Mouse (Mus musculus) adrenal gland, adult 8-10 months (tissue): Measurements from ENCODE around the gene Lyplal1. TPM values are rescaled to one million over a fixed set of nuclear protein-coding genes. Genes with fewer than 3 reads are reported as not detected.
A peak's percentile ranks its signal among the peaks of the same experiment; 100 is the strongest.

Source experiments
- DNase-seq: peaks from one replicate; pipeline ENCODE4 v3.0.0; 2022
- total RNA-seq, 4 experiments: library from RNA; stranded (reverse); gene quantifications; 2 replicates each; pipeline ENCODE4 v1.2.4; 2022

The Lyplal1 gene
- total RNA-seq, result 10 to 100 TPM; 15.3 to 26.3 (median 20.2) TPM

DNA sequence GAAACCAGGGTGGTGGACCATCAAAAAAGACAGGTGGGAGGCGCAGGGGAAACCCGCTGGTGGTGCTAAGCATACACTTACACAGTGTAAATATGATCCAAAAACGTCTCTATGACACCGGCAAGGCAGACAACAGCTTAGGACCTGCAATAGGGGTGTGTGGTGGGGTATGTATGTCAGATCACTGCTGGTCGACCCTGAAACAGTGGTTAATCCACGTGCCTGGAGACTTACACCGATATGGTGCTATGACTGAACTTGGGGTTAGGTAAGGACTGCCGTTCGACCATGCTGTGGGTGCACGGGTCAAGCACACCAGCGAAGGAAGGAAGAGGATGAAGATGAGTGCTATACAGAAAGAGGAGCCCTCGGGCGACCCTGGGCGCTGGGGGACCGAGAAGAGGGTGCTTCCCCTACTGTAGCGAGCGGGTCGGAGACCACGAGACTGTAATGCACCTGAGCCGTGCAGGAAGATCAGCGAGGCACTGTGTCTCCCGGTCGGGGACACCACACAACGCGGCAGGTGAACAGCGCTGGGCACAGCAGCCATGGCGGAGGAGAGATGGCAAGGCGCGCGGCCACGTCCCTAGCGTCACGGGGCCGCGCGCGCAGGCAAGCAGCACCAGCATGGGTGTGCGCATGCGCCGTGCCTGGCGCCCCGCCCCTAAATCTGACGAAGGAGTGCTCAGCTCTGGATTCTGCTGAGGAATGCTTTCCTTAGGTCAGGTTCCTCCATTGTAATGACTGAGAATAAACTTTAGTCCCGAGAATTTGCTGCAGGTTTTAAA is at the start of gene Lyplal1:
Lyplal1 (minus strand) TSS at position 610 of the 788 bp plus-strand sequence.
- DNase-seq, result peak; percentile 90

DNA sequence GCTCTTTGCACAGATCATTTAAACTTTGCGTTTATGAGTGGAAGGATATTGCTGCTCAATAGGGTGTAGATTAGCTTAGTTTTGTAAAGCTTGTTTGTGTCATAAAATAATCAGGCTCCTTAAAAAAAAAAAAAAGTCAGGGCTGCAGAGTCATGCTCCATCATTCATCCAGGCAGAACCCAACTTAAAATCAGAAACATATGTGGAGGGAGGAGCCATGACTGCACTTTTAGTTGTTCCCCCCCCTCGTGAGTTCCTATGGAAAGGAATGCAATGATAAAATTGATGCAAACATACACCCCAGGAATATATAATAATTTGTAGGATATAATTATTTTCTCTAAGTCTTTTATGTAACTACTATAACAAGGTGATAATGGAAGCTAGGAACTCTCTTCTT is 46.5 kb upstream of the Lyplal1 start:
- DNase-seq, result no peak

DNA sequence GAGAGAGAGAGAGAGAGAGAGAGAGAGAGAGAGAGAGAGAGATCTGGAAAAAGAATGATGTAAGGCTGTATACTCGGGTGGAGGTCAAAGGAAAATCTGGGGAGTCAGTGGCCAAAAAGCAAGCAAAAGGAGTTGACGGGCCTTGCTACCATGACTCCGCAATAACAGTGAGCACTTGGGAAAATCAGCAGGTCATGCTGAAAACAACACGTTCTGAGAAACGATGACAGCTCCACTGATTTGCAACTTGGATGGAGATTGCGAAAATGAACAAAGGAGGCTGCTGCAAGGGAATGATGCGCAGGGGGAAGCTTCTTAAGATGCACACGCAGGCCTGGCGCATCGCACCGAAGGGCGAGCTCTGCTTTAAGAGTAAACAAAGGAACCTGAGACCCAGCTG is 46.1 kb upstream of the Lyplal1 start:
- no peak for DNase-seq

DNA sequence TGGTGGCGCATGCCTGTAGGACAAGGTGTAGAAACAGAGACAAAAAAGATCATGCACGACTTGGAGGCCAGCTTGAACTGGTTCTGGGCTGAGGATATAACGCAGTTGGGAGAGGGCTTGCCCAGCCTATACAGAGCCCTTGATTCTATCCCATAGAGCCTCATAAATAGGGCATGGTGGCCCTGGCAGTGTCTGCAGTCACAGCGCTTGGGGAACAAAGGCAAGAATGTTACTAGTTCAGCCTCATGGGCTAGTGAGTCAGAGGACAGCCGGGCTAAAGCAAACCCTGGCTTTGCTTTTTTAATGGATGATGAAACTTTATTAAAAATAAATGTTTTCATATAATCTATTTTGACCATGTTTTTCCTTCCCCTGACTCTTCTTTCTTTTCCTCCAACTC is 33.3 kb upstream of the Lyplal1 start:
- DNase-seq, result no peak

DNA sequence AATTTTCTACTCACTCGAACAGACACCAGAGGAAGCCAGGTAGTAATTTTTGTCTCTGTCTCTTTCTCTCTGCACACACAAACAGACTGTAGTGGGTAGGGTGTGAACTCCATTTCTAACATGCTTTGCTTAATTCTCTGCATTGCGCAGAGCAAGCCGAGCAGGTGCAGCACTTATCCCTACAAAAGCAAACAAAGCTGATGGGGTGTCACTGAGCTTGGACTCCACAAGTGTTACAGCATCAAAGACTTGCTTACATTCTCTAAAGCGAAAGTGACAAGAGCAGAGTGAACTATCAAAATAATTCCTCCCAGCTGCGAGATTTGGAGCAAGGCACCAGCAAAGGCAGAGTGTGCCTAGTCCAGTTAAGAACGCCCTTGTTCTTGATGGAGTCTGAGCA is 28.3 kb upstream of the Lyplal1 start:
- no peak for DNase-seq

DNA sequence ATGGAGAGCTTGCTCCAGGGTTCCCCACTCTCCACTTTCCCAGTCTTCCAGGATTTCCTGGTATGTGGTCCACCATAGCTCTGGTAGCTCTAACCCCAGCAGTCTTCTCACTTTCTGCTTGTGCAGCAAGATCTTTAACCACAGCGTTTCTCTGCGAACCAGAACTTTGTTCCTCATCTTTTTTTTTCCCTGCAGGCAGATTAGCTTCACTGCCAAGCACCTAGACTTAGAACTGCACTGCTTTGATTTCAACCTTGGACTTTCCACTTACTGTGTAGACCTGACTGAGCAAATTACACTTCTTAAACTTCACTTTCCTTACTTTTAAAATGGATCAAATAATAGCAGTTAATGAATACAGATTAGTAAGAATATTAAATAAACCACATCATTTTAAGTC is 23.1 kb upstream of the Lyplal1 start:
- no peak for DNase-seq

DNA sequence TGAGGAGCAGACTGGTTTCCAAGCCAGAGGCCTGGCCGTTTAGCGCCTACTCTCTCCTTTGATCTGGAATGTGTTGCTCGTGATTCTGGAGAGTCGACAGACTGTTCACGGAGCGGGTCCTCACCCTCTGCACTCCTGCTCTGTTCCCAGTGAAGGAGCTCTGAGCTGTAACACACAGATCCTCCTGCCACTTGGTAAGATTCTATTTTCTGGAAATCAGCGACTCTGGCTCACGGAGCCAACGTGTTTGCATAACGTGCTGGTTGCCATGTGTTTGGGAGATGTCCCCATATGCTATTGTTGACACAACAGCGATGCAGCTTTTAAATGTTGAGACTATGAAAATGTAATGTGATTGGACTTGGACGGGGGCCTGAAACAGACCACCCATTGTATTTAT is 20.8 kb upstream of the Lyplal1 start:
- DNase-seq, result no peak

DNA sequence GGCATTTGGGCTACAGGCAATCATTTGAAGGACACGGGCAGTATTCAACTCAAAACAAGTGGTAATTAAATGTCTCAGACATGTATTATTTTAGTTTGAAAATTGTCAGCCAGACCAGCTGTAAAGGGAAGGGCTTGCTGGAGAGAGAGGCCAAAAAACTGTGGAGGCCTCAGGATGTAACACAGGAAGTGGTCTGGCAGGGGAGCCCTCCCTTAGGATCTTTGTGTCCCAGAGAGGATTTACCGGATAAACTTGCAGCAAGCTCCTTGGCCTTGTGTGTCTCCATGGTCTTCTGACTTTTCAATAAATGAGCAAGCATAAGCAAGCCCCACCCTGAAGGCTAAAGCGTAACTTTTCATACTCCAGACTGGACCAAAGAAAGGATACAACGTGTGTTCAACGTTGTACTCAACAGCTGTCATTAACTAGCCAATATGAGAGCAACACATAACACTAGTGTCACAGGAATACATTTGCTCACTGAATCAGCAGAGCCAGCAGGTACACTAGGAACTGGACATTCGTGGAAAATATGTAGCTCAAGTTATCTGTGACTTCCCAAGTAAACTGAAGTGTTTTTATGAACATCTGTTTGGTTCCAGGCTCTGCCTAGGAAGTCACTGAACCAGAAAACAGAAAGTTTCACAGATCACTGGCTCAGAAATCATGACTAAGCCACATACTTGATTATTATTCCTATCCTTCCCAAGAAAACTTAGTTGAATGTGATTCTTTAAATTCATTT is 19.7 kb upstream of the Lyplal1 start:
- no peak for DNase-seq

DNA sequence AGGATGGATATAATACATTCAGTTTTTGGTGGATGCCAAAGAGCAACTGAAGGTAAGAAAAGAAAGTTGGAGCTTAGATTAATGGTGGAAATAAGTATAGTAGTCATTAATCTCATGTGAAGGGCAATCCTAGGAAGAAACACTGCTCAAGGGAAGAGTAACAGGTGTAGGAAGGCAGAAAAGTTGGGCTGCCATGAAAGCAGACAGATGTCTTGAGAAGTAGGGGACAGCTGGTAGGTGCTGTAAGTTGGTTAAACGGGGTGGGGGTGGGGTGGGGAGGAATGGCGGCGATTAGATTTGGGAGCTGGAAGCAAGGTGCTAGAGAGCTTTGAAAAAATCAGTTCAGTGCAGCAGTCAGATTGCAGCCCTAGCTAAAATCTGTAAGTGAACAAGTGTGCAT is 14.4 kb upstream of the Lyplal1 start:
- no peak for DNase-seq

DNA sequence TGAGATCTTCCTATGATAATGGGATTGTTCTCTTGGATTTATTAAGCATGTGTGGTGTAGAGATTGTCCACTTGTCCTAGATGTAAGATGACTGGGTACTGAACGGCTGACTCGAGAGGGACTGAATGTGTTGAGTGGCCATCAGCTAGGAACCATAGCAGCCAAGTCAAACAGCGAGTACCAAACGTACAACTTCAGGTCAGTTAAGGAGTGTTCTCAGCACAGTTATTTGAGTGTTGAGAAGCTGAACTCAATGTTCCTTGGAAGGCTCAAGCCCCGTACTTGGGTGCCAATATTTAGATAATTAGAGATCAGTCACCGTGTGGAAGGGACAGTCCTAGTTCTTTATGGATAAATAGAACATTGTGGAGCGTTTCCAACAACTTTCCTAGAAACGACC is 11.8 kb upstream of the Lyplal1 start:
- no peak for DNase-seq

DNA sequence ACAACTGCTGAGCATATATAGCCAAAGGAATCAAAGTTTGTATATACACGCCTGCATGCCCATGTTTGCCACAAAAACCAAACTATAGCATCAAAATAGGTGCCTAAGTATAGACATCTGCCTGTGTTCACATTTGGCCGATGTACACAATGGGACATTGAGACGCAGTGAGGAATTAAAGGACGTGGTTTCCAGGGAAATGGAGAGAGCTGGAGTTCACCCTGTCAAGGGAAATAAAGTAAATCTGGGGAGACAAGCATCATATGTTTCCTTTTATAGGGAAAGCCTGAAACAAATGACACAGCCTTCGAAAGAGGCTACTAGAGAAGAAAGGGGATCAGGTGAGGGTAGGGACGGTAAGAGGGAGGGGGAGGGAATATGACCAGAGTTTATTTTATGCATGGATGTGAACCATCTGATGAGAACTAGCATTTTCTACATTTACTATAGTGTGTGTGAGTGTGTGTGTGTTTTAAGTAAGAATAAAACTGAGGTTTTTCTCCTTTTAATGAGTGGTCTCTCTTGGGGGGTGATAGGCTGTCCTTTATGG is 9.3 kb upstream of the Lyplal1 start:
- DNase-seq, result no peak

DNA sequence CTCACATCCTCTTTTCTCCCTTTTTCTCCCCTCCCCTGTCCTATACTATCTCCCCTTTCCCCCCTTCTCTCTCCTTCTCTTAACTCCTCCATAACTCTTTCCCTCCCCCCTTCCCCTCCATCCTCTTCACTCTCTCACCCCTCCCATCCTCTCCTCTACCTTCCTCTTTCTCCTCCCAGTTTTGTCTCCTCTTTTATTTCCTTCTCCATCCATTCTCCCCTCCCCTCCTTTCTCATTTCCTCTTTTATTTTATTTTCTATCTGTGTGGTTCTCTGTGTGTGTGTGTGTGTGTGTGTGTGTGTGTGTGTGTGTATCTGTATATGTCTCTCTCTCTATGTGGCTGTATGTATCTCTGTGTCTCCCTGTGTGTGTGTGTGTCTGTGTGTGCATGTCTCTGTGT is 6.6 kb upstream of the Lyplal1 start:
- no peak for DNase-seq

DNA sequence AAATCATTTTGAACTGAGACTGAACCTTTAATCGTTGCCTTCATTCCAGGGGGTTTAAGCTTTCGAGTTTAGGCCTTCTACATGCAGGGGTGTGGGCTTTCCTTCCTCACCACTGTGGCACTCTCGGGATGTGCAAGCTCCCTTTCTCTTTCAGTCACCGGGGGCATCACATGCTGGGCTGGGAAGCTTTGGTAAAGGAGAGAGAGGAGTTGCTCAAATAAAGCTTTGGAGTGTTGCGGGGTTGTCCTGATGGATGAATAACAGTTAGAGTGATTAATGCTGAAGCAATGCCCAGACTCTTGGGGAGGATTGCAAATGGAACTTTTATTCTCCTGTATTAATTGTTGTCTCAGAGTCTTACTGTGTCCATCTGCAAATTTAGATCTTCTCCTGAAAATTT is 2.7 kb upstream of the Lyplal1 start:
- no peak for DNase-seq

DNA sequence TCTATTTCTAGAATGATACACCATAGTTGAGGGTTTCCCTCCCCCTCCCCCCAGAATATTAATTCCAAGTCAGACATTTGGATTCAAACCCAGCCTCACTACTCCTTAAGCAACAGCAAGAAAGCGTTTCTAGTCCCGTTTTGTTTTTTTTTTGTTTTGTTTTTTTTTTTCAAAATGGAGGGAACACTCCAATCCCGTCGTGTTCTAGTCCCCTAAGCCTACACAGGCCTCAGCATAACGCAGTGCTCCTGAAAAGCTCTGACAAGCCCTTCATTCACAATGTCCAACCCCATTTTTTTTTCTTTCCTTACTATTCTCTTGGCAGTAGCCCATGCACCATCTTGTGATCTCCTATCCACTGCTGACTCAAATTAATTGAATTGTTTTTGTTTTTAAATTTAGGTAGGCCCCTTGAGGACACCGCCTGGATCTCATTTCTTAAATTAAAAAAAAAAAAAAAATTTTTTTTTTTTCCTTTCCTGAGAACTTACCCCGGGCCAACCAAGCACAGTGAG is 967 bp downstream of the Lyplal1 start:
- DNase-seq, result no peak

DNA sequence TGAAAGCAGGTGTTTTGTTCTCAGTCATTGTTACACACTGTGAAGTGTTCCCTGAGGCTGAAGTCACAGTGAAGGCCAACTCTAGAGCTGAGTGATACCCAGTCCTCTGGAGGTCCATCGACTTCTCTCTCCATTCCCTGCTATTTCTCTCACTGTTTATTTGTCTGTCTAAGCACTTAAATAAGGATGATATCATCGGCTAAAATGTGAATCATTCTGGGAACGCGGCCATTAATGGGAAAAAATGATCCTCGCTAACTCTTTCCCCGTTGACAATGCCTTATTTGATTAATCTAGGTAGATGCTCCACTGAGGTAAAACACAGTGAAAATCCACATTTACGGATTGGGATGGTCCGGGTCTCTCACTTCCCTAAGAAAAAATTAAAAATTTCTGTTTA is 14.8 kb downstream of the Lyplal1 start:
- DNase-seq, result no peak

DNA sequence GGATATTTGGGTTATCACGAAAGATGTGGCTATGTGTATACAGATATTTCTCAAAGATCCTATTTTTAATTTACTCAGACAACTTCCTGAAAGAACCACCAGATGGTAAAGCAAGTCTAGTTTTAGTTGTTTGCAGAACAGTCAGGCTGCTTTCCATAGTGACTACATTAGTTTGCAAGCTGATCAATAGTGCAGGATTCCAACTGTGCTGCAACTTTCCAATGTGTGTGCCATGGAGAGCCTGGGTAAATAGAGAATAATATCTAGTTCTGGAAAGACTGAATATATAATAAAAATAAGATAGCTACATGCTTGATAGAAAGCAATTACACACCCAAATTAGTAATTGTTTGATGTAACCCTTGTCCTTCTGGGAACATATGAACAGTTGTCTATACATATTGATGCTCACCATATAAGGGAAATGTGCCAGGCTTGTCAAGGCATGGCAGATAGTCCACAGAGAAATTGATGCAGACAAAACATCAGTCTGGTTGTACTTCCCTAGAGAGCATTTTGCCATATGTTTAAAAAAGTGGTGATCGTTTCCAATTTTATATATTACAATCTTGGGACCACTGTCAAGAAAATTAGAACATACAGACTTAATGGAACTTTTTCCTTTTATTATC is 50.7 kb downstream of the Lyplal1 start:
- DNase-seq, result no peak

DNA sequence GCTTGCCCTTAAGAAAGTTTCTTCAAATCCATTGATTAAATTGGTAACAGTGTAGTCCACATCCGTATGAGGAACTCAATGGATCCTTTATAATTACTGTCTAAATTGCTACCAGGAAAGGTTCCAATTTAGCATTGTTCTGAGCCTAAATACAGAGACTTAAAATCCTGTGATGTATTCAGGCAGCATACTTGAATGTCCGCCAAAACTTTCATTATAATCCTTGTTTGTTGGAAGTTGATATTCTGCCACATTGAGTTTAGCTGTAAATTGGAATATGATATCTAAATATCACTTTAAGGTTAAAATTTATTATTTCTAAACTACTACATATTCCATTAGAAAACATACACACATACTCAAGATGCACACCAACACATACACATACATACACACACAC is 57.1 kb downstream of the Lyplal1 start:
- no peak for DNase-seq

DNA sequence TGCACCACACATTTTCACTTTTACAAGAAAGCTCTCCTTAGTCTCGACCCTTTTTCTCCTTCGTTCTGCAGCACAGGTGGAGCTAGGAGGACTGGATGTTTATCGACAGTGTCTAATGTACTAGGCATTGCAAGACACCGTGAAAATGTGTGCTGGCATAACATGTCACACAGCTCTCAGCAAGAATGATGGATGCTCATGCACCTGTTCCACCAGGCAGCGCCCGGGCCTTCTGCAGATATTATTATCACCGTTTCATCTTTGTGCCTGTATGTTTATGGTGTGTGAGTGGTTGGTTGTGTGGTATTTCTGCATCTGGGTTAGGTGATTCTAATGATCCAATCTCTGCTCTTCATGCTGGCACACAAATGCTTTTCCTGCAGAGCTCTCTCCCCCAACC is 62.9 kb downstream of the Lyplal1 start:
- no peak for DNase-seq

DNA sequence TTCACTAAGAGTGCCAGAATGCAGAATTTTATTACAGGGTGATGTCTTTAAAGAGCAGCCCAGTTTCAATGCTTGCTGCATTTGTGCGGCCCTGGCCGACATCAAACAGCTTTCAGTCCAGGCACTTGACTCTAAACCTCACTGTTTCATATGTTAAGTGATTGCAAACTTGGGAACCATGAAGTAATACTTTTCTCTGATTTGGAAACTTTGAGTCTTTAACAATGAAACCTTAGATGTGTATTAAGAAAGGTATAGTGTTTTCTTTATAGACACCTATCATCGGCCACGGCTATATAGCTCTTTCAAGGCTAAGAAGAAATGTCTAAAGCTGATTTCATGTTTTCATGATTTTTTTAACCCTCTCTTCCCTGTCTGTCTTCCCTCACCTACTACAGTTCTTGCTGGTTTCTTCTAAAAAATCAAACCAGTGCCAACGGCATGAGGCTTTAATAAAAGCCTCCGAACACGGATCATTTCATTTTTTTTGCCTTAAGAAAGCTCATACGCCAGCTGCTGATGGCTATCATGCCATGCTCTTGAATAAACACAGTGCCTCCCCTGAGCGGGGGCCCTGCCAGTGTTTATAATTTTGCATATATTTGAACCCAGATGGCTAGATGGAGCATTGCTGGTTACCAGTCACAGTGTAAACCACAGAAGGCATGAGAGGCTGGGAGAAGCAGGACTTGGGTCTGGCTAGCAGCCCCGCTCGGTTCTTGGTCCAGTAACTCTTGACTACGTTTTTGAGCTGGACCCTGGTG is 63.6 kb downstream of the Lyplal1 start:
- DNase-seq, result no peak

DNA sequence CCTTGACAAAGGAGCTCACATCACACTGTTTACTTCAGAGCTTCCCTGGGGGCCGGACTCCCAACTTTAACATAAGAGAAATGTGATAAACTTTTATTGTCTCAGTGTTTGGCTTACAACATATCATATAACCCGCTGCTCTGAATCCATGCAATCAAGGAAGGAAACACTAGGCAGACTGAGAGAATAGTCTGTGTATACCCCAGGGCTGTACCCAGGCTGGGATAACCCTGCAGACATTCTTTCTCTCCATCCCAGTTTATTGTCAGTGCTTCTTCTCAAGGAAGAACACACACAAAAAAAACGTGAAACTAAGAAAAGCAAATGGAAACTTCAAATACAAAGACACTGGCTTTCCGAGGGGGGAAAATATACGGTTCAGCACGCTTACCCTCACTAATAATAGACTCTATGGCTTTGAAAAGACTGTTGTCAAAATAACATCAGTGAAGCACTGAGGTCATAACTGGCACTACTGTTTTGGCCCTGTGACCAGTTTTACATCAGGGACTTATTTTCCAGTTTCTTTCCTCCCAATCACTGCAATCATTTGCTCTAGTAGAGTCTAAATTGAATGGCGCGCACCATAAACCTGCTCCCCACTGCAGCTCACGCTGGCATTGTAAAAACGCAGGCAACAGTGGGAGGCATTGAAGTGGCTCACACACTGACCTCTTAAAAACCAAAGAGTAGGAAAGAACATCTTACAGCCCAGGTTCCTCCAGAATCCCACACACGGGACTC is 73.2 kb downstream of the Lyplal1 start:
- DNase-seq, result no peak

DNA sequence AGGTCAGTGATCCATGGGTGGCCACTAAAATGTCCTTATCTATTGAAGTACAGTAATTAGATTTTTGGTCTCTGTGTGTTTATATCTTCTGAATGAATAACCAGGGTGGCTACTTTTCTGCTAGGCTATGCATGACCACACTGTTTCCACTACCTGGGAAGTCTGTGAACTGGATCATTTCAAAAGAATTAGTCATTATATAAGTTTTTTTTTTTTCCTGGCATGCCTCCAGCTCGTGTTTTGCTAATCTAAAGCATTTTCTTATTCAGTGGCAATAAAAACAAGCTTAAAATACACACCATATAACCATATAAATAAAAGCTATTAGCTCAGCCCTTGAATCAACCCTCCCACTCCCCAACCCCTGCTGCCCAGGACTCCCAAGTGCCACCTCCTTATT is 75.3 kb downstream of the Lyplal1 start:
- no peak for DNase-seq
